Mouse (Mus musculus) cerebellum, adult 11 months (tissue): ENCODE data around the gene Pkp4.
"Not testable (repeated sequence)": the region's sequence is repeated elsewhere in the genome, so short reads cannot be mapped to it uniquely, and the experiment has no call there.

Experiments used
- DNase-seq: peaks from one replicate; pipeline ENCODE4 v3.0.0; 2022

Gene Pkp4

DNA sequence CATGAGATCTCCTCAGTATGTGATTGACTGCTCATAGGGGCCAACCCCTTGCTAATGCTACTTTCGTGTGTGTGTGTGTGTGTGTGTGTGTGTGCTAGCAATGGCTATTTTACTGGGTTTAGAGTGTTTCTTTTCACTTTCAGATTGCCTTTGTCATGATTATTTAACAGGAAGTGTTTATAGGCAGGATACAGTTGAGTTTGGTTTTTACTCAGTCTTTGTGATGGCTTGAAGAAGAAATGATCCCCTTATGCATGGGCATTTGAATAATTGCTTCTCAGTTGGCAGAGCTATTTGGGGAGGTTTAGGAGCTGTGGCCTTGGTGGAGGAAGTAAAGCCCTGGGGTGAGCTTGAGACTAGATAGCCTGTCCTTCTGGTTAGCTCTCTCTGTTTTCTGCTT is 232.5 kb downstream of the Pkp4 start:
- DNase-seq = no peak

- no peak for DNase-seq
Observed at GRCm38 (mm10) chr2:59394651-59395050, 234.0 kb downstream of the Pkp4 start.

DNA sequence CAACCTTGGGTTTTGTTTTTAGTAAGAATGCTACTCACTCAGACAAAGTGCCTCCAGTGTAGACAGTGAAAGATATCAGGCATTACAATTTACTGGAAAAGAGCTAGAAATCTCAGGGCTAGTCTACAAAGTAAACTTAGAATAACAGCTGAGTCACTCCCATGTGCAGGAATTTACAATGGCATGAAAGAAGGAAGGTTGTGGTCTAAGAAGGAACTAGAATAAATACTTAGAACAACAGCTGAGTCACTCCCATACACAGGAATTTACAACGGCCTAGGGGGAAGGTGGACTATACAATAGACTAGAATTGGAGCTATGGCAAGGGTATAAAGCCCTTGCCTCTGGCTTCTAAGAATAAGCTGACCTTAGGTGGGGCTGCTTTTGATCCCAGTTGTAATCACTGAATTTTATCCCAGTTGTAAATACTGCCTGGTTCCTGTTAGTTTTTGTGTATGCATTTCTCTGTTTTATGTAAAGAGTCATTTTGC is 234.6 kb downstream of the Pkp4 start:
- not testable (repeated sequence) for DNase-seq

DNA sequence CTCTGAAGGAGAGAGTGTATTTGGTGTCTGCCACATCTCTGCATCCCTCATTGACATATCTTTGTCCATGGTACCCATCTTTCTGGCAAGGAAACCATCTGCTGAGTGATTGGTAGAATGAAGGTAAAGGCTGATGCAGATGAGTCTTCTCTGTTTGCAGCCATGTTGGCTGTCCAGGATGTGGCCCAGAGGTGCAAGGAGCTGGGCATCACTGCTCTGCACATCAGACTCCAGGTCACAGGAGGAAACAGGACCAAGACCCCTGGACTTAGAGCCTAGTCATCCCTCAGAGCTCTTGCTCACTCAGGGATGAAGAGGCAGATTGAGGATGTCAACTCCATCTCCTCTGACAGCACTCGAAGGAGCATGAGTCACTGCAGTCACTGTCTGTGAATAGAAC is 235.9 kb downstream of the Pkp4 start:
- DNase-seq = no peak

- DNase-seq = no peak
Observed at GRCm38 (mm10) chr2:59397531-59397930, 236.9 kb downstream of the Pkp4 start.

DNA sequence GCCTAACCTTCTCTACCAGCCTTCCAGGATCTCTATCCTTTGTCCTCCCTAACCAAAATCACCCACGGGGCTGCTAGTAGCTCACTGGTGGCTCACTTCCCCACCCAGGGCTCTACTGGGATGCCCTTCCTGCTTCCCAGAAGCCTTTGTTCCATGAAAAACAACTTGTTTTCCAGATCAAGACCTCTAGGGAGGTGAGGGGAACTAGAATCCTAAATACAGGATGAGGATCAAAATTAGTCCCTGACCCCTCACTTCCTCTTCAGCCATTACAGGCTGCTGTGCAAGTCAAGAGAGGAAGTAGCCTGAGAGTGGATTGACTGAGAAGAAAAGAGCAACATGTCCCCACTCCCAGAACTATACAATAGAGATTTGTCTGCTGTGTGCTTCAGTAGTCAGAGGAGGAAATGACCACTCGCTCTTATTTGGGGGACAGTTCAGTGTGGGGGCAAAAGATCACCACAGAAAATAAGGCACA is 240.3 kb downstream of the Pkp4 start:
- DNase-seq = no peak

DNA sequence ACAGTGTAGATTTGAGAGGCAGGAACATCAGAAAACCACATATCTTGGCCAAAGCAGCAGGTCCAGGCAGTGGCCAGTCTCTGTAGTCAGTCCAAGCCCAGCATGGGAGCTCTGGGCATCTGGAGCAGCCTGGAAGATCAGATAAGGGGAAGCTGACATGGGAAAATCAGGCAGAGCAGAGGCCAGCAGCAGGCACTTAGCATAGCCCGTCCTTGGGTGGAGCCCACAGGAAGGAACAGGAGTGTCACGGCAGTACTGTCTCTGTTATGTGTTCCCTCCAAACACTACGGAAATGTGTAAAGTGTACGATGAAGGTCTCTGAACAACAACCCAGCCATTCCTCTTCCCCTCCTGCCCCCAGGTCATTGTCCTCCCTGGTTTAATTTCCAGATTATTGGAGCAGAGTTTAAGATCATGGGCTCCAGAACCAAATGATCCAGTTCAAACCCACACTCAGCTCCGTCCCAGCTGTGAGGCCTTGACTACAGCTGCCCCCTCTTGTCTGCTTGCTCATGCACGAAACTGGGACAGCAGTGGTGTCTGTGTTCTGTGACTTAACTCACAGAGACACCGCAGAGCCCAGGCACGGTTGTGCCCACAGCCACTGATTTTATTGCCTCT is 241.3 kb downstream of the Pkp4 start:
- no peak for DNase-seq

DNA sequence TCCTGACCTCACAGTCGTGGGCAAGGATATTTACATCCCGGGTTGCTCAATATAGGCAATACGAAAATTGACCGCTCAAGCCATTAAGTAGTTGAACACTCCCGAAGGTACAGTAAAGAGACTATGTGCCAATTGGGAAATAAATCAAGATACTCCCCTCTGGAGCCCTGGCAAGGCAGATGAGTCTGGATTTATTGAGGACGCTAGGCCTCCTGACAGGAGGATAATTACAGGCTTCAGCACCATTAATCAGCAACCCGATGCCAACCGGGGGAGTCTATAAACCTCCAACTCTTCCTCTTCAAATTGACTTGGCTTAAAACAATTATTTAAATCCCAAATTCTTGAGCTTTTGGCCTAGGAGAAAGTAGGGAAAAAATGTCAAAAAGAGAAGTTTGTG is 243.4 kb downstream of the Pkp4 start:
- no peak for DNase-seq
